Mouse (Mus musculus) testis, adult 2 months (tissue): ENCODE measurements around the gene Nudcd3. TPM values are rescaled to one million over a fixed set of nuclear protein-coding genes. Genes with fewer than 3 reads are reported as not detected.

Experiments used
- H3K27ac ChIP-seq: fragments of 200-500 bp; 2 replicates; pipeline ENCODE4 v1.5.1; 2012; ENCODE audit warnings: low read depth, low read length; ENCODE audit not compliant: control insufficient read depth, insufficient read depth
- H3K27me3 ChIP-seq: fragments of 200-500 bp; 2 replicates; pipeline ENCODE4 v1.6.1; 2012; ENCODE audit warnings: mild to moderate bottlenecking, low read length, moderate library complexity; ENCODE audit not compliant: control insufficient read depth, insufficient read depth
- H3K36me3 ChIP-seq: fragments of 200-500 bp; 2 replicates; pipeline ENCODE4 v1.6.1; 2012; ENCODE audit warnings: mild to moderate bottlenecking, low read length; ENCODE audit not compliant: control insufficient read depth, insufficient read depth
- H3K4me1 ChIP-seq: fragments of 200-500 bp; 2 replicates; pipeline ENCODE4 v1.6.1; 2012; ENCODE audit warnings: low read length; ENCODE audit not compliant: control insufficient read depth, insufficient read depth
- H3K4me3 ChIP-seq: fragments of 200-500 bp; 2 replicates; pipeline ENCODE4 v1.5.1; 2012; ENCODE audit warnings: low read depth, mild to moderate bottlenecking, low read length, moderate library complexity, mixed read lengths; ENCODE audit not compliant: control insufficient read depth
- CTCF ChIP-seq: fragments of 200-500 bp; IDR thresholded peaks from 2 replicates; pipeline ENCODE4 v1.5.1; 2012; ENCODE audit warnings: low read depth, mild to moderate bottlenecking, inconsistent platforms, low read length, moderate library complexity; ENCODE audit not compliant: control insufficient read depth, insufficient read depth, insufficient replicate concordance
- POLR2A ChIP-seq: fragments of 200-500 bp; IDR thresholded peaks from 2 replicates; pipeline ENCODE4 v1.6.1; 2012; ENCODE audit warnings: low read depth, mild to moderate bottlenecking, inconsistent platforms, low read length, moderate library complexity; ENCODE audit not compliant: control insufficient read depth
- polyA plus RNA-seq: library from polyadenylated mRNA; depleted of rRNA; stranded (reverse); fragments of >200 nt; gene quantifications from 2 replicates; pipeline ENCODE4 v1.2.3, GENCODE M21; 2012; rRNA removed

The Nudcd3 gene
- 21.7 and 23.5 TPM in 2 replicates for polyA plus RNA-seq

- H3K27ac ChIP-seq = peak within 1 kb of the TSS; percentile 97
- TF ChIP-seq CTCF (no peak), POLR2A (peak; percentile 85)
- no peaks in the 10 kb centered on the region; the same call in 1 of the 2 replicates for H3K4me1 ChIP-seq
- no peaks in the 10 kb centered on the region for H3K27me3 ChIP-seq
- H3K4me3 ChIP-seq = peak within 1 kb of the TSS; percentile 93
- H3K36me3 ChIP-seq = no peaks in the 10 kb centered on the region
Observed at GRCm38 (mm10) chr11:6200087-6200569, at the start of gene Nudcd3. Gene Nudcd3 (minus strand): TSS chr11:6200415.

- TF ChIP-seq POLR2A (no peak), CTCF (no peak)
- no peak overlapping the region for H3K27ac ChIP-seq
- no peaks in the 10 kb centered on the region for H3K27me3 ChIP-seq
- H3K4me3 ChIP-seq = no peak overlapping the region
- no peaks in the 10 kb centered on the region for H3K4me1 ChIP-seq
- no peaks in the 10 kb centered on the region for H3K36me3 ChIP-seq
Observed at GRCm38 (mm10) chr11:6244707-6245106, 44.5 kb upstream of the Nudcd3 start.

GRCm38 (mm10) chr11:6233025-6233424, 32.8 kb upstream of the Nudcd3 start:
- Histone ChIP-seq H3K4me1 (no peaks in the 10 kb centered on the region), H3K36me3 (no peaks in the 10 kb centered on the region), H3K27ac (no peak overlapping the region), H3K27me3 (no peaks in the 10 kb centered on the region), H3K4me3 (no peak overlapping the region)
- TF ChIP-seq CTCF = no peak
- TF ChIP-seq POLR2A = no peak

- TF ChIP-seq POLR2A (no peak), CTCF (no peak)
- Histone ChIP-seq H3K4me3 (no peak within 1 kb of the TSS), H3K4me1 (no peaks in the 10 kb centered on the region), H3K27ac (no peak within 1 kb of the TSS), H3K36me3 (no peaks in the 10 kb centered on the region), H3K27me3 (no peaks in the 10 kb centered on the region)
Observed at GRCm38 (mm10) chr11:6230012-6230411, 29.8 kb upstream of the Nudcd3 start, which contains the start of gene Npc1l1. Gene Npc1l1 (minus strand): TSS chr11:6230143.

GRCm38 (mm10) chr11:6224541-6225229, 24.5 kb upstream of the Nudcd3 start:
- H3K36me3 ChIP-seq = no peaks in the 10 kb centered on the region
- no peak overlapping the region for H3K27ac ChIP-seq
- no peaks in the 10 kb centered on the region for H3K4me1 ChIP-seq
- TF ChIP-seq POLR2A = no peak
- H3K4me3 ChIP-seq = no peak overlapping the region
- H3K27me3 ChIP-seq = no peaks in the 10 kb centered on the region

- Histone ChIP-seq H3K4me3 (no peak overlapping the region), H3K27me3 (no peaks in the 10 kb centered on the region), H3K4me1 (no peaks in the 10 kb centered on the region), H3K27ac (no peak overlapping the region), H3K36me3 (no peaks in the 10 kb centered on the region)
- no peak for TF ChIP-seq POLR2A
- no peak for TF ChIP-seq CTCF
Observed at GRCm38 (mm10) chr11:6222187-6222586, 22.0 kb upstream of the Nudcd3 start.

GRCm38 (mm10) chr11:6219967-6220366, 19.8 kb upstream of the Nudcd3 start:
- H3K36me3 ChIP-seq = no peaks in the 10 kb centered on the region
- TF ChIP-seq CTCF (no peak), POLR2A (no peak)
- H3K4me1 ChIP-seq = no peaks in the 10 kb centered on the region

GRCm38 (mm10) chr11:6218189-6218896, 18.1 kb upstream of the Nudcd3 start:
- Histone ChIP-seq H3K27ac (no peak overlapping the region), H3K4me3 (no peak overlapping the region), H3K27me3 (no peaks in the 10 kb centered on the region)

More at GRCm38 (mm10) chr11:6219967-6220366, 19.8 kb upstream of the Nudcd3 start:
- Histone ChIP-seq H3K27me3 (no peaks in the 10 kb centered on the region), H3K27ac (no peak overlapping the region), H3K4me3 (no peak overlapping the region)

More at GRCm38 (mm10) chr11:6218189-6218896, 18.1 kb upstream of the Nudcd3 start:
- TF ChIP-seq POLR2A = no peak
- no peak for TF ChIP-seq CTCF
- no peaks in the 10 kb centered on the region for H3K36me3 ChIP-seq
- H3K4me1 ChIP-seq = no peaks in the 10 kb centered on the region
